Mouse (Mus musculus): ENCODE results near the gene Myoz1. TPM values are rescaled to one million over a fixed set of nuclear protein-coding genes. Genes with fewer than 3 reads are reported as not detected.
"Not testable (repeated sequence)": the region's sequence is repeated elsewhere in the genome, so short reads cannot be mapped to it uniquely, and the experiment has no call there.

Myoz1 gene
- total and polyA plus RNA-seq, 3 experiments: 1.7 to 2.6 (median 2.4) TPM

DNA sequence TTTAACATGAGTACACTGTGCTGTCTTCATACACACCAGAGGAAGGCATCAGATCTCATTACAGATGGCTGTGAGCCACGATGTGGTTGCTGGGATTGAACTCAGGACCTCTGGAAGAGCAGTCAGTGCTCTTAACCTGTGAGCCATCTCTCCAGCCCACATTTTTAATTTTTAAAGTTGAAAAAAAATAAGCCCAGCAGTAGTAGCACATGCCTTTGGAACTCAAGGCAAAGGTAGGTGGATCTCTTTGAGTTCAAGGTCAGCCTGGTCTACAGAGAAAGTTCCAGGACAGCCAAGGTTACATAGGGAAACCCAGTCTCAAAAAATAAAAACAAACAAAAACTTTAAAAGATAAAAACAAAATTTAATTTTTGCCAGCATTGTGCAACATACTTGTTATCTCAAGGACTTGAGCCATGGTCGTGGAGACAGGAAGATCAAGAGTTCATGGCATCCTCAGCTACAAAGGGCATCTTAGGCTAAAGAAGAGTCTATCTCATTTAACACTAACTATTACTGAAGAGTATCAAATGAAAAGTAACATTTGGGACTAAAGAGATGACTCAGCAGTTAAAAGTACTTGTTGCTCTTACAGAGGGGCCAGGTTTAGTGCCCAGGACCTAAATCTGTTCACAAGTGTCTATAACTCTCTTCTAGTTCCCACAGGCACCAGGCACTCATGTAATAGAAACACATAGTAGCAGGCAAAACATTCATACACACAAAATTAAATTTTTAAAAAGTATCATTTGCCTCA, 18.3 kb downstream of the Myoz1 start:
- H3K9ac ChIP-seq (ENCODE audit: insufficient read depth, low read depth): no peak overlapping the region
- no peak overlapping the region for H3K4me3 ChIP-seq (replicated peaks in 1 of 3; ENCODE audit: low read depth in 2 of 3, low read length in 2 of 3, poor library complexity in 1 of 3)
- TF ChIP-seq MAX (IDR thresholded peaks at IDR 0.05; ENCODE audit: low read length): no peak
- no peak for TF ChIP-seq BHLHE40 (IDR thresholded peaks at IDR 0.05; ENCODE audit: low read depth, low read length)
- TF ChIP-seq ELF1 (IDR thresholded peaks at IDR 0.05; ENCODE audit: low read depth, low read length): no peak
- peak; percentile 91 for TF ChIP-seq MAFK (IDR thresholded peaks at IDR 0.05; ENCODE audit: insufficient replicate concordance, low read length)
- no peak for TF ChIP-seq RAD21 (IDR thresholded peaks at IDR 0.05; ENCODE audit: low read depth, low read length)
- no peak for TF ChIP-seq TCF12 (IDR thresholded peaks at IDR 0.05; ENCODE audit: low read depth, low read length)
- TF ChIP-seq ZMIZ1 (IDR thresholded peaks at IDR 0.05; ENCODE audit: low read depth, low read length): no peak
- no peak for DNase-seq (ENCODE audit: extremely low read depth)
- H3K27ac ChIP-seq (ENCODE audit: insufficient read depth, low read depth): no peak overlapping the region
- in situ Hi-C loops (cut with MboI; ENCODE audit: low pct_ligation_motif_present, low pct_unique_long_range_greater_than_20kb, low sequenced_read_pairs): no loop called here
- no peaks in the 10 kb centered on the region for H3K27me3 ChIP-seq (replicated peaks)
- H3K9me3 ChIP-seq (replicated peaks; ENCODE audit: low read length): no peaks in the 10 kb centered on the region
- no peak overlapping the region for H3K4me2 ChIP-seq (ENCODE audit: insufficient read depth, low read depth, poor library complexity, severe bottlenecking)
- peaks cover 0 to 26% of the 10 kb centered on the region in 2 experiments; a peak in 2 of 4 replicates for H3K4me1 ChIP-seq (ENCODE audit: control insufficient read depth in 1 of 2, insufficient read depth in 2 of 2)
- H3K36me3 ChIP-seq (replicated peaks in 1 of 2; ENCODE audit: control insufficient read depth in 1 of 2, insufficient read depth in 1 of 2, low read length in 1 of 2): peaks cover 0 to 7% of the 10 kb centered on the region in 2 experiments
- H3K79me2 ChIP-seq (replicated peaks; ENCODE audit: control insufficient read depth, extremely low read depth, insufficient read depth, poor library complexity, severe bottlenecking): peaks cover 3% of the 10 kb centered on the region
- dilution Hi-C loops (cut with MboI; ENCODE audit: extremely low pct_ligation_motif_present, extremely low pct_unique_long_range_greater_than_20kb, low sequenced_read_pairs): no loop called here

DNA sequence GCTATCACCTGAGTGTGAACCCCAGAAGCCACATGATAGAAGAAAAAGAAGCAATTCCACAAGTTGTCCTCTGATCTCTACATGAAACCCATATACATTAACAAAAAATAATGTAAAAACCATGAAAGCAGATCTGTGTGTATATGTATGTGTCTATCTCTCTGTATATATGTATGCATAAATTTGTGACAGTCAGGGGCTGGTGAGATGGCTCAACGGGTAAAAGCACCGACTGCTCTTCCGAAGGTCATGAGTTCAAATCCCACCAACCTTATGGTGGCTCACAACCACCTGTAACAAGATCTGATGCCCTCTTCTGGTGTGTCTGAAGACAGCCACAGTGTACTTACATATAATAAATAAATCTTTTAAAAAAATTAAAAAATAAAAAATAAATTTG, 19.4 kb downstream of the Myoz1 start:
- H3K79me2 ChIP-seq (replicated peaks; ENCODE audit: control insufficient read depth, extremely low read depth, insufficient read depth, poor library complexity, severe bottlenecking); in situ Hi-C loops (cut with MboI; ENCODE audit: low pct_ligation_motif_present, low pct_unique_long_range_greater_than_20kb, low sequenced_read_pairs); dilution Hi-C loops (cut with MboI; ENCODE audit: extremely low pct_ligation_motif_present, extremely low pct_unique_long_range_greater_than_20kb, low sequenced_read_pairs); H3K4me3 ChIP-seq (replicated peaks in 1 of 3; ENCODE audit: low read depth in 2 of 3, low read length in 2 of 3, poor library complexity in 1 of 3); H3K9me3 ChIP-seq (replicated peaks; ENCODE audit: low read length); H3K27ac ChIP-seq (ENCODE audit: insufficient read depth, low read depth); DNase-seq (ENCODE audit: extremely low read depth); H3K4me2 ChIP-seq (ENCODE audit: insufficient read depth, low read depth, poor library complexity, severe bottlenecking); H3K9ac ChIP-seq (ENCODE audit: insufficient read depth, low read depth); H3K27me3 ChIP-seq (replicated peaks); H3K36me3 ChIP-seq (replicated peaks in 1 of 2; ENCODE audit: control insufficient read depth in 1 of 2, insufficient read depth in 1 of 2, low read length in 1 of 2): not testable (repeated sequence)
- peaks cover 0 to 20% of the 10 kb centered on the region in 2 experiments; a peak in 2 of 4 replicates for H3K4me1 ChIP-seq (ENCODE audit: control insufficient read depth in 1 of 2, insufficient read depth in 2 of 2)

DNA sequence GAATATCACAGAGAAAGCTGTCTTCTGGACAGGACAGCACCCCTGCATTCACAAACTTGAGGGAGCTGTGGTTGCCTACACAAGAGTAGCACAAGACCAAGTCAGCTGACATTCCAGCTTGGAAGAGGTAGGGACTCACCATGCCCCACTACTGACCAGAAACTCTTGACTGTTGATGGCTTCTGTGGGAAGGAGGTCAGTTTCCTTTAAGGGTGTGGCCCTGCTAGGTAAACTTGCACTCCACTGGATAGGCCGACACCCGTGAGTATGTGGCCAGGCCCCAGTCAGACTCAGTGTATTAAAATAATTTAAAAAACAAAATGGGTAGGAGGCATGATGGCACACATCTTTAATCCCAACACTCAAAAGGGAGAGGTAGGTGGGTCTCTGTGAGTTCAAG, 20.8 kb downstream of the Myoz1 start:
- TF ChIP-seq ETS1 (conservative IDR thresholded peaks at IDR 0.05; ENCODE audit: low read depth, low read length) (no peak), IRF4 (IDR thresholded peaks at IDR 0.05; ENCODE audit: low read depth, low read length) (no peak), ELF1 (IDR thresholded peaks at IDR 0.05; ENCODE audit: low read depth, low read length) (no peak), MAX (IDR thresholded peaks at IDR 0.05; ENCODE audit: low read length) (no peak), MAZ (IDR thresholded peaks at IDR 0.05; ENCODE audit: low read depth, low read length) (no peak), CHD1 (IDR thresholded peaks at IDR 0.05; ENCODE audit: low read depth, low read length) (no peak), ZKSCAN1 (IDR thresholded peaks at IDR 0.05; ENCODE audit: borderline replicate concordance, low read depth, low read length) (no peak), NRF1 (IDR thresholded peaks at IDR 0.05; ENCODE audit: low read depth, low read length) (no peak), SIN3A (IDR thresholded peaks at IDR 0.05; ENCODE audit: low read length) (no peak)
- no peaks in the 10 kb centered on the region for H3K27me3 ChIP-seq (replicated peaks)
- peaks cover 5% of the 10 kb centered on the region; the same call in 1 of the 2 replicates for H3K79me2 ChIP-seq (replicated peaks; ENCODE audit: control insufficient read depth, extremely low read depth, insufficient read depth, poor library complexity, severe bottlenecking)
- in situ Hi-C loops (cut with MboI; ENCODE audit: low pct_ligation_motif_present, low pct_unique_long_range_greater_than_20kb, low sequenced_read_pairs) (no loop called here), dilution Hi-C loops (cut with MboI; ENCODE audit: extremely low pct_ligation_motif_present, extremely low pct_unique_long_range_greater_than_20kb, low sequenced_read_pairs) (no loop called here)
- no peak overlapping the region for H3K4me2 ChIP-seq (ENCODE audit: insufficient read depth, low read depth, poor library complexity, severe bottlenecking)
- peaks cover 0 to 12% of the 10 kb centered on the region in 2 experiments for H3K36me3 ChIP-seq (replicated peaks in 1 of 2; ENCODE audit: control insufficient read depth in 1 of 2, insufficient read depth in 1 of 2, low read length in 1 of 2)
- H3K4me3 ChIP-seq (replicated peaks in 1 of 3; ENCODE audit: low read depth in 2 of 3, low read length in 2 of 3, poor library complexity in 1 of 3): no peak overlapping the region
- no peak for DNase-seq (ENCODE audit: extremely low read depth)
- H3K9me3 ChIP-seq (replicated peaks; ENCODE audit: low read length): no peaks in the 10 kb centered on the region
- H3K27ac ChIP-seq (ENCODE audit: insufficient read depth, low read depth): no peak overlapping the region
- no peak overlapping the region for H3K9ac ChIP-seq (ENCODE audit: insufficient read depth, low read depth)
- H3K4me1 ChIP-seq (ENCODE audit: control insufficient read depth in 1 of 2, insufficient read depth in 2 of 2): peaks cover 2 to 26% of the 10 kb centered on the region in 2 experiments; a peak in 2 of 4 replicates
